Mouse (Mus musculus): ENCODE results near the gene Lmna. TPM values are rescaled to one million over a fixed set of nuclear protein-coding genes. Genes with fewer than 3 reads are reported as not detected.

Lmna gene
- polyA plus RNA-seq, 1 experiment from 2014 or later: 100 TPM

GRCm38 (mm10) chr3:88521803-88522331, 12.1 kb upstream of the Lmna start:
- Histone ChIP-seq H3K36me3 (ENCODE audit: insufficient read depth, low read length) (peaks cover 9% of the 10 kb centered on the region; the same call in 1 of the 2 replicates), H3K27me3 (ENCODE audit: insufficient read depth, low read length) (no peaks in the 10 kb centered on the region), H3K4me3 (ENCODE audit: low read length) (no peak overlapping the region), H3K9me3 (ENCODE audit: low read length) (no peaks in the 10 kb centered on the region), H3K9ac (replicated peaks; ENCODE audit: low read length) (no peak overlapping the region), H3K4me1 (ENCODE audit: insufficient read depth, low read length) (peaks cover 6% of the 10 kb centered on the region; the same call in 1 of the 2 replicates), H3K27ac (ENCODE audit: low read length) (no peak overlapping the region), H3K4me2 (replicated peaks; ENCODE audit: low read depth, low read length) (no peak overlapping the region)
- WGBS: 30% methylated on average over 9 of the region's 9 CpGs
- ATAC-seq (ENCODE audit: low FRiP score, low TSS enrichment): no peak; the same call in 1 of the 2 replicates

- Histone ChIP-seq H3K4me2 (replicated peaks; ENCODE audit: low read depth, low read length) (no peak overlapping the region), H3K4me1 (ENCODE audit: insufficient read depth, low read length) (peaks cover 3% of the 10 kb centered on the region; the same call in 1 of the 2 replicates), H3K9ac (replicated peaks; ENCODE audit: low read length) (no peak overlapping the region), H3K27me3 (ENCODE audit: insufficient read depth, low read length) (no peaks in the 10 kb centered on the region), H3K27ac (ENCODE audit: low read length) (no peak overlapping the region), H3K4me3 (ENCODE audit: low read length) (no peak overlapping the region), H3K36me3 (ENCODE audit: insufficient read depth, low read length) (peaks cover 9% of the 10 kb centered on the region; the same call in 1 of the 2 replicates), H3K9me3 (ENCODE audit: low read length) (no peaks in the 10 kb centered on the region)
- WGBS: 90% methylated on average over 6 of the region's 6 CpGs
- ATAC-seq (ENCODE audit: low FRiP score, low TSS enrichment): no peak
These were observed 11.4 kb upstream of the Lmna start for GRCm38 (mm10) chr3:88521156-88521555.

GRCm38 (mm10) chr3:88520078-88520477, 10.3 kb upstream of the Lmna start:
- Histone ChIP-seq H3K4me2 (replicated peaks; ENCODE audit: low read depth, low read length) (no peak overlapping the region), H3K36me3 (ENCODE audit: insufficient read depth, low read length) (peaks cover 8% of the 10 kb centered on the region; the same call in 1 of the 2 replicates), H3K9ac (replicated peaks; ENCODE audit: low read length) (no peak overlapping the region), H3K4me3 (ENCODE audit: low read length) (no peak overlapping the region), H3K4me1 (ENCODE audit: insufficient read depth, low read length) (peaks cover 3% of the 10 kb centered on the region; the same call in 1 of the 2 replicates), H3K27me3 (ENCODE audit: insufficient read depth, low read length) (no peaks in the 10 kb centered on the region), H3K9me3 (ENCODE audit: low read length) (no peaks in the 10 kb centered on the region), H3K27ac (ENCODE audit: low read length) (no peak overlapping the region)
- no peak for ATAC-seq (ENCODE audit: low FRiP score, low TSS enrichment)
- WGBS: 84% methylated on average over 2 of the region's 2 CpGs

GRCm38 (mm10) chr3:88518411-88518810, 8.7 kb upstream of the Lmna start:
- no peak for ATAC-seq (ENCODE audit: low FRiP score, low TSS enrichment)
- 64% methylated on average over 4 of the region's 4 CpGs for WGBS
- no peak overlapping the region for H3K4me3 ChIP-seq (ENCODE audit: low read length)

GRCm38 (mm10) chr3:88516407-88516806, 6.7 kb upstream of the Lmna start:
- Histone ChIP-seq H3K27me3 (ENCODE audit: insufficient read depth, low read length) (no peaks in the 10 kb centered on the region), H3K4me1 (ENCODE audit: insufficient read depth, low read length) (peaks cover 18% of the 10 kb centered on the region), H3K4me2 (replicated peaks; ENCODE audit: low read depth, low read length) (no peak overlapping the region), H3K36me3 (ENCODE audit: insufficient read depth, low read length) (no peaks in the 10 kb centered on the region), H3K9ac (replicated peaks; ENCODE audit: low read length) (no peak overlapping the region), H3K27ac (ENCODE audit: low read length) (no peak overlapping the region), H3K9me3 (ENCODE audit: low read length) (no peaks in the 10 kb centered on the region), H3K4me3 (ENCODE audit: low read length) (no peak overlapping the region)
- WGBS: 88% methylated on average over 2 of the region's 2 CpGs
- ATAC-seq (ENCODE audit: low FRiP score, low TSS enrichment): no peak

More at GRCm38 (mm10) chr3:88518411-88518810, 8.7 kb upstream of the Lmna start:
- H3K27ac ChIP-seq (ENCODE audit: low read length): no peak overlapping the region
- H3K4me2 ChIP-seq (replicated peaks; ENCODE audit: low read depth, low read length): no peak overlapping the region
- H3K9me3 ChIP-seq (ENCODE audit: low read length): no peaks in the 10 kb centered on the region
- no peaks in the 10 kb centered on the region for H3K27me3 ChIP-seq (ENCODE audit: insufficient read depth, low read length)
- peaks cover 3% of the 10 kb centered on the region; the same call in 1 of the 2 replicates for H3K4me1 ChIP-seq (ENCODE audit: insufficient read depth, low read length)
- H3K9ac ChIP-seq (replicated peaks; ENCODE audit: low read length): no peak overlapping the region
- H3K36me3 ChIP-seq (ENCODE audit: insufficient read depth, low read length): no peaks in the 10 kb centered on the region

- ATAC-seq (ENCODE audit: low FRiP score, low TSS enrichment): no peak
- no peak overlapping the region for H3K27ac ChIP-seq (ENCODE audit: low read length)
- H3K4me1 ChIP-seq (ENCODE audit: insufficient read depth, low read length): peaks cover 28% of the 10 kb centered on the region
These were observed 5.3 kb upstream of the Lmna start for GRCm38 (mm10) chr3:88515095-88515386.

GRCm38 (mm10) chr3:88514231-88515094, 4.7 kb upstream of the Lmna start:
- no peaks in the 10 kb centered on the region for H3K9me3 ChIP-seq (ENCODE audit: low read length)
- H3K4me1 ChIP-seq (ENCODE audit: insufficient read depth, low read length): peaks cover 29% of the 10 kb centered on the region
- no peak overlapping the region for H3K9ac ChIP-seq (replicated peaks; ENCODE audit: low read length)
- WGBS: 77% methylated on average over 10 of the region's 10 CpGs
- H3K4me2 ChIP-seq (replicated peaks; ENCODE audit: low read depth, low read length): no peak overlapping the region
- no peak overlapping the region for H3K4me3 ChIP-seq (ENCODE audit: low read length)
- no peak overlapping the region for H3K27ac ChIP-seq (ENCODE audit: low read length)
- no peaks in the 10 kb centered on the region for H3K27me3 ChIP-seq (ENCODE audit: insufficient read depth, low read length)
- ATAC-seq (ENCODE audit: low FRiP score, low TSS enrichment): no peak
- H3K36me3 ChIP-seq (ENCODE audit: insufficient read depth, low read length): no peaks in the 10 kb centered on the region

More at GRCm38 (mm10) chr3:88515095-88515386, 5.3 kb upstream of the Lmna start:
- WGBS: 100% methylated on average over 2 of the region's 2 CpGs
- Histone ChIP-seq H3K9ac (replicated peaks; ENCODE audit: low read length) (no peak overlapping the region), H3K4me3 (ENCODE audit: low read length) (no peak overlapping the region), H3K9me3 (ENCODE audit: low read length) (no peaks in the 10 kb centered on the region), H3K27me3 (ENCODE audit: insufficient read depth, low read length) (no peaks in the 10 kb centered on the region), H3K4me2 (replicated peaks; ENCODE audit: low read depth, low read length) (no peak overlapping the region), H3K36me3 (ENCODE audit: insufficient read depth, low read length) (no peaks in the 10 kb centered on the region)

- no peak for ATAC-seq (ENCODE audit: low FRiP score, low TSS enrichment)
- no peak overlapping the region for H3K4me2 ChIP-seq (replicated peaks; ENCODE audit: low read depth, low read length)
- H3K27me3 ChIP-seq (ENCODE audit: insufficient read depth, low read length): no peaks in the 10 kb centered on the region
- H3K27ac ChIP-seq (ENCODE audit: low read length): no peak overlapping the region
- no peak overlapping the region for H3K4me3 ChIP-seq (ENCODE audit: low read length)
- H3K36me3 ChIP-seq (ENCODE audit: insufficient read depth, low read length): no peaks in the 10 kb centered on the region
- H3K9ac ChIP-seq (replicated peaks; ENCODE audit: low read length): no peak overlapping the region
- H3K9me3 ChIP-seq (ENCODE audit: low read length): no peaks in the 10 kb centered on the region
- WGBS: 81% methylated on average over 7 of the region's 7 CpGs
- peaks cover 34% of the 10 kb centered on the region for H3K4me1 ChIP-seq (ENCODE audit: insufficient read depth, low read length)
These were observed 3.9 kb upstream of the Lmna start for GRCm38 (mm10) chr3:88513546-88514115.

GRCm38 (mm10) chr3:88512896-88513545, 3.3 kb upstream of the Lmna start:
- Histone ChIP-seq H3K4me2 (replicated peaks; ENCODE audit: low read depth, low read length) (no peak overlapping the region), H3K4me3 (ENCODE audit: low read length) (no peak overlapping the region), H3K4me1 (ENCODE audit: insufficient read depth, low read length) (peaks cover 34% of the 10 kb centered on the region), H3K27ac (ENCODE audit: low read length) (no peak overlapping the region), H3K9me3 (ENCODE audit: low read length) (no peaks in the 10 kb centered on the region), H3K9ac (replicated peaks; ENCODE audit: low read length) (no peak overlapping the region), H3K27me3 (ENCODE audit: insufficient read depth, low read length) (no peaks in the 10 kb centered on the region), H3K36me3 (ENCODE audit: insufficient read depth, low read length) (no peaks in the 10 kb centered on the region)
- 51% methylated on average over 12 of the region's 15 CpGs for WGBS
- no peak for ATAC-seq (ENCODE audit: low FRiP score, low TSS enrichment)
